Mouse (Mus musculus) thymus, adult 2 months (tissue): ENCODE data around the gene Runx2.

Experiments
- CTCF ChIP-seq: fragments of 200-500 bp; IDR thresholded peaks from 2 replicates; pipeline ENCODE4 v1.5.1; 2012; ENCODE audit warnings: mild to moderate bottlenecking, control low read depth, low read length, moderate library complexity, borderline replicate concordance; ENCODE audit not compliant: control insufficient read depth, poor library complexity, insufficient read depth; ENCODE audit errors: extremely low read depth
- POLR2A ChIP-seq: fragments of 200-500 bp; IDR thresholded peaks from 2 replicates; pipeline ENCODE4 v1.6.1; 2012; ENCODE audit warnings: mild to moderate bottlenecking, low read length, control low read depth, moderate library complexity; ENCODE audit not compliant: control insufficient read depth, poor library complexity, insufficient read depth; ENCODE audit errors: extremely low read depth

DNA sequence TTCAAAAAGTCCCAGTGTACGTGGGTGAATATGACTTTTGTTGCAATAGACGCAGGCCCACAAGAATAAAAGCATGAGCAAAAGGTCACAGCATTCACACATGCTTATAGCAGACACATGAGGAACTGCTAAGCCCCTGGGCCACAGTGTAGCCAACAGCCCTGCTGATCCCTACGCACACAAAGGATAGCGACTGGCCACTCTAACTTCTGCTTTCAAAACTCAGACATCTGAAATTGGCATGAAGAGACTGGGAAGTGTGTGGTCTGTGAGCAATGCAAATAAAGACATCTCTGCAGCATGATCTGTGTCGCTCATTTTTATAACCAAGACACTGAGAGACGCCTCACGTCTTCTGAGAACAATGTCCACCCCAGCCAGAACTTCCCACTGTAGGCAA, 150.7 kb downstream of the Runx2 start:
- TF ChIP-seq CTCF: no peak
- TF ChIP-seq POLR2A: no peak
